Mouse (Mus musculus) midbrain, embryonic 16.5 days (tissue): Measurements from ENCODE around the gene Ciao1. TPM values are rescaled to one million over a fixed set of nuclear protein-coding genes. Genes with fewer than 3 reads are reported as not detected.

ENCODE experiments used
- ATAC-seq: fragments of 200-750 bp; cut with Nextera tagmentation; 2 replicates; pipeline ENCODE4 v1.8.0; 2017; ENCODE audit warnings: moderate TSS enrichment
- H3K27ac ChIP-seq: fragments of 300-500 bp; sonication (generic); 2 replicates; pipeline ENCODE4 v1.5.1; 2014; ENCODE audit warnings: mild to moderate bottlenecking, low read length, mixed read lengths
- H3K27me3 ChIP-seq: fragments of 300-500 bp; sonication (generic); 2 replicates; pipeline ENCODE4 v1.6.1; 2014; ENCODE audit warnings: low read depth, low read length, mixed read lengths; ENCODE audit not compliant: control insufficient read depth, insufficient read depth
- H3K36me3 ChIP-seq: fragments of 300-500 bp; sonication (generic); 2 replicates; pipeline ENCODE4 v1.6.1; 2014; ENCODE audit warnings: mild to moderate bottlenecking, low read length, moderate library complexity, mixed read lengths; ENCODE audit not compliant: control insufficient read depth, insufficient read depth
- H3K4me1 ChIP-seq: fragments of 300-500 bp; sonication (generic); 2 replicates; pipeline ENCODE4 v1.6.1; 2014; ENCODE audit warnings: mild to moderate bottlenecking, low read length, mixed read lengths; ENCODE audit not compliant: control insufficient read depth, insufficient read depth
- H3K4me2 ChIP-seq: fragments of 300-500 bp; sonication (generic); 2 replicates; pipeline ENCODE4 v1.6.1; 2014; ENCODE audit warnings: mild to moderate bottlenecking, low read length, mixed read lengths
- H3K4me3 ChIP-seq: fragments of 300-500 bp; sonication (generic); 2 replicates; pipeline ENCODE4 v1.5.1; 2014; ENCODE audit warnings: low read depth, mild to moderate bottlenecking, low read length, moderate library complexity, mixed read lengths
- H3K9ac ChIP-seq: fragments of 300-500 bp; sonication (generic); 2 replicates; pipeline ENCODE4 v1.6.1; 2014; ENCODE audit warnings: low read depth, low read length, mixed read lengths
- H3K9me3 ChIP-seq: fragments of 300-500 bp; sonication (generic); replicated peaks from 2 replicates; pipeline ENCODE4 v1.6.1; 2014; ENCODE audit warnings: mild to moderate bottlenecking, low read length, mixed read lengths; ENCODE audit not compliant: control insufficient read depth, poor library complexity, severe bottlenecking
- WGBS: fragments of 180-500 bp; shearing (Covaris S2); extraction: QIAGEN DNeasy Blood & Tissue Kit; methylation state at CpG from one replicate; pipeline ENCODE4 v1.1.7; 2014; 5-methylcytosine and 5-hydroxymethylcytosine counted together
- polyA plus RNA-seq: library from polyadenylated mRNA; unstranded; fragments of >200 nt; fragmentation: Nextera tagmentation; extraction: Ambion mirVana; gene quantifications from 2 replicates; pipeline ENCODE4 v1.2.1, GENCODE M21; 2015

The Ciao1 gene
- polyA plus RNA-seq, 1 experiment from 2014 or later = 60.5 TPM

DNA sequence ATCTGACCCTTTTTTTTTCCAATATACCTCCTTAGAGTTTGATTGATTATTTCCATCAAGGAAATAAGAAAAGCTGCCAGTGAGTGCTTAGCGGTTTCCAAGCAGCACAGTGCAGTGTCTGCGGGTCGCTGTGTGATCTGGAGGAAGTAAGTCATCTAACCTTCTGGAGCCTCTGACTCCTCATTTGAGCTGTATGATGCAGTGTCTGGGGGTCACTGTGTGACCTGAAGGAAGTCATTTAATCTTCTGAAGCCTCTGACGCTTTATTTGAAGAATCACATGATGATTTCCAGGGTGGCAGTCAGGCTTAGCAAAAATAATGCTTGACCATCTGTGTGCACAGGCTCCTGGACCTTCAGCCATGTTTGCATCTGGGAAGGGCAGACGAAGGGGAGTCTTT is 5.2 kb upstream of the Ciao1 start:
- Histone ChIP-seq H3K9me3 (no peaks in the 10 kb centered on the region), H3K4me2 (no peak overlapping the region), H3K27me3 (no peaks in the 10 kb centered on the region), H3K4me3 (no peak overlapping the region), H3K36me3 (peaks cover 9% of the 10 kb centered on the region; the same call in 1 of the 2 replicates), H3K9ac (no peak overlapping the region), H3K27ac (no peak overlapping the region), H3K4me1 (peaks cover 21% of the 10 kb centered on the region)
- ATAC-seq = no peak
- 86% methylated on average over 5 of the region's 5 CpGs for WGBS

DNA sequence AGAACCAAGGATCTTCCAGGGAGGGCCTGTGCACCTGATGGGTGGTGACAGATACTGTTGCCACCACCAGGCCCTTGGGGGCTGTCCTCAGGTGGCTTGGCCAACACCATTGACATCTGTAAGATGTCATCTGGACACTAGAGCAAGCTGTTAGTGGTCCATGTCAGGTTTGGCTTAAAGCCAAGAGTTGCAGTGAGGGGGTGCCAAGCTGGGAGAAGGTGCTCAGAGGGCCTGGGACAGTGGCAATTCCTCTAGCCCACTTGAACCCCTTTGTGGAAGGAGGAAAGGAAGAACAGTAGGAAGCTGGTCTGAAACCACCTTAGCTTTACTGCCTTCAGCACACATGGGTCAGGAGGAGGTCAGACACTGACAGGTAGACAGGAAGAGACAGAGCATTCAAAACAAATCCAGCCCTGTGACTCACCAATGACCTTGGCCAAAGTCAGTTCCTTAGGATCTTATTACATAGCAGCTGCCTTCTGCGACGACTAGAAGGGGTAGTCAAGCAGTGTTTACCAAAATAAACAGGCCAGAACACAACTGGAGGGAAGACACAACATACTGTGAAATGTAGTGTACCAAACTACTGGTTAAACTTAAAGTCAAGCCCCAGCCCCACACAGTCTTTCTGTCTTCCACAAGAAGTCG is 4.4 kb upstream of the Ciao1 start:
- no peak overlapping the region for H3K27ac ChIP-seq
- ATAC-seq = no peak
- peaks cover 1% of the 10 kb centered on the region; the same call in 1 of the 2 replicates for H3K36me3 ChIP-seq
- no peaks in the 10 kb centered on the region for H3K27me3 ChIP-seq
- H3K9ac ChIP-seq = no peak overlapping the region
- H3K4me1 ChIP-seq = peaks cover 22% of the 10 kb centered on the region
- H3K4me3 ChIP-seq = no peak overlapping the region
- H3K9me3 ChIP-seq = no peaks in the 10 kb centered on the region
- WGBS = 90% methylated on average over 3 of the region's 3 CpGs
- H3K4me2 ChIP-seq = no peak overlapping the region

DNA sequence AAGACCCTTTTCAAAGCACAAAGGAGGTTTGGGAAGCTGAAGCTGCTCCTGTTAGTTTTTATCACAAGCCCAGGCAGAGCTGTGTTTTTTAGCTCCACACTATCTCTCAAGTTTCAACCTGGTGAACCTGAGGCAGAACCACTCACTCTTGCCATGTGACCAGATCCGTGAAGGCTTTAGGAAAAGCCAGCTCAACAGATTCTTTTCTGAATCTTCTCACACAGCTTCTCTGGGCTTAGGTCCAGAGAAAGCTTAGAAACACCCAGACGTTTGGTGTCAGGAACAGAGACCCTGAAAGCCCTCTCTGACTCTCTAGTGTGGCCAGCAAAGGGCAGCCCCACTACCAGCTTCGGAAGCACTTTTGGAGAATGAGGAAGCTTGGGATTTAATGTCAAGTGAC is 3.8 kb upstream of the Ciao1 start:
- no peak overlapping the region for H3K9ac ChIP-seq
- 76% methylated on average over 3 of the region's 3 CpGs for WGBS
- no peaks in the 10 kb centered on the region for H3K9me3 ChIP-seq
- no peaks in the 10 kb centered on the region for H3K27me3 ChIP-seq
- H3K27ac ChIP-seq = no peak overlapping the region
- no peaks in the 10 kb centered on the region for H3K36me3 ChIP-seq
- H3K4me1 ChIP-seq = peaks cover 27% of the 10 kb centered on the region
- no peak overlapping the region for H3K4me3 ChIP-seq
- ATAC-seq = no peak
- H3K4me2 ChIP-seq = no peak overlapping the region

DNA sequence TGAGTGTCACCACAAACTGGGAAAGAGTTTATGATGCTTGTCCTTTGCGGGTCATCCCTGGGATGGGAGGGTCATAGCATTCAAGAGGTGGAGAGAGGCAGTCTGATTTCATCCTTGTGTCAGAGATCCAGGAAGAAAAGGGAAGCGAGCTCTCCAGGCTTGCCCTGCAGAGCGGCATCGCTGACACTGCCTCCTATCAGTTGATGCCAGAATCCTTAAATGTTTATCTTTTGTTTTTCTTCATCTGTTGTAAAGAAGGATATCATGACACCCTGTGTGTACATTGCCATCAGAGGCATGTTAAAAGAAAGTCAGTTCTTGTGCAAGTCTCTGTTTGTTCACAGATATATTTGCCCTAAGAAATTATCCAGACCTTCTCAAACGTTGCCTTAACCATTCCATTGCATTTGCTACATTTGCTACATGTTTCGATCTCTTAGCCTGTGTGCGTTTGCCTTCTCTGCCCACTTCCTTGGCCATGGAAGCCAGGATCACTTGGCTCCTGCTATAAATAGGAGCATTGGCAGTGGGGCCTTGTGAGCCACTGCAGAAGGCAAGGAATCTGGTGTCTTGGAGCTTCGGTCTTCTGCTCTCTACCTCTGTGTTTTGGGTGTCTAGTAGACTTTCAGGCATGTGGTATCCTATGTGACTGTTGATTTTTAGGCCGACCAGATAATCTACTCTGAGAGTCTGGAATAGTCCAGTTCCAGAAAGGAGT is 2.8 kb upstream of the Ciao1 start:
- H3K9ac ChIP-seq = no peak overlapping the region

DNA sequence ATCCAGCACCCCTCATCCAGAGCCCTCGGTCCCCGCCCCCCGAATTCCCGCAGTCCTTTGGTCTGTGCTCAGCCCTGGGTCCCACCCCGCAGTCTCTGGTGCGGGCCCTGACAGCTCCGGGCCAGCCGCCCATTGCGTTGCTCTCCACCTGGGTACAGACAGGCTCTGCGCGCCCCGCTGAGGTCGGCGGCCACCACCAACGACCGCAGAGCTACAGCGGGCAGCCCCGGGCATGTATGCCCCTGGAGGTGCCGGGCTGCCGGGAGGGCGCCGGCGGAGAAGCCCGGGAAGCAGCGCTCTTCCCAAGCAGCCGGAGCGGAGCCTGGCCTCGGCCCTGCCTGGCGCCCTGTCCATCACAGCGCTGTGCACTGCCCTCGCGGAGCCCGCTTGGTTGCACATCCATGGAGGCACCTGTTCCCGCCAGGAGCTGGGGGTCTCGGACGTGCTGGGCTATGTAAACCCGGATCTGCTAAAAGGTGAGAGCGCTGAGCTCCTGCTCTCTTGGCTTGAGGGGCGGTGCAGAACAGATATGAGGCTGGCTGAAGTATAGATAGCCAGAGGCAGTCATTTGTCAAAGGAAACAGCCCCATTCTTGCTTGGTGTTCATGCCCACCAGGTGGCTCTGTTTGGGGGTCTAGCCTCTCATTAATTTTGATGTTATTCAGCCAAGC is 853 bp upstream of the Ciao1 start:
- H3K9ac ChIP-seq = peak overlapping the region; percentile 94
- WGBS = under 1% methylated on average over 38 of the region's 39 CpGs
- H3K36me3 ChIP-seq = peaks cover 4% of the 10 kb centered on the region
- peak overlapping the region; percentile 88 for H3K4me2 ChIP-seq
- H3K27me3 ChIP-seq = no peaks in the 10 kb centered on the region
- ATAC-seq = peak; percentile 69
- H3K9me3 ChIP-seq = no peaks in the 10 kb centered on the region
- H3K4me3 ChIP-seq = peak overlapping the region; percentile 97
- peaks cover 30% of the 10 kb centered on the region for H3K4me1 ChIP-seq
- peak overlapping the region; percentile 85 for H3K27ac ChIP-seq

More for the DNA sequence above, 2.8 kb upstream of the Ciao1 start:
- no peak overlapping the region for H3K27ac ChIP-seq
- no peaks in the 10 kb centered on the region for H3K9me3 ChIP-seq
- ATAC-seq = no peak
- H3K4me1 ChIP-seq = peaks cover 30% of the 10 kb centered on the region
- peaks cover 3% of the 10 kb centered on the region for H3K36me3 ChIP-seq
- no peak overlapping the region for H3K4me3 ChIP-seq
- no peak overlapping the region for H3K4me2 ChIP-seq
- H3K27me3 ChIP-seq = no peaks in the 10 kb centered on the region
- 94% methylated on average over 9 of the region's 9 CpGs for WGBS

DNA sequence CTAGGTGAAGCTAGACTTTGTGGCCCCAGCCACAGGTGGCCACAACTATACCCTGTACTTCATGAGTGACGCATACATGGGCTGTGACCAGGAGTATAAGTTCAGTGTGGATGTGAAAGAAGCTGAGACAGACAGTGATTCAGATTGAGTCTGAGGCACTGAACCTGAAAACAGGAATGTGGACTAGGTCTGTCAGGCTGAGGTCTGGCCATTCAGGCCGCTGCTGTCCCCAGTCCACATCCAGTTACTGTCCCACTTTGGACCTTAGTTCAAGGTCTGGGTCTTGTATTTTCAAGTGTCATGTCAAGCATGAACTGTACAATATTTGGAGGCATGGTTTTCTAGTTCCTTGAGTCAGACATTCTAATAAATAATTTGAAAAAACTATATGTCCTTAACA is 7.6 kb downstream of the Ciao1 start:
- H3K36me3 ChIP-seq = peaks cover 44% of the 10 kb centered on the region
- no peak overlapping the region for H3K27ac ChIP-seq
- no peaks in the 10 kb centered on the region for H3K4me1 ChIP-seq
- 94% methylated on average over 2 of the region's 2 CpGs for WGBS
- H3K9ac ChIP-seq = no peak overlapping the region
- H3K4me2 ChIP-seq = no peak overlapping the region
- no peaks in the 10 kb centered on the region for H3K9me3 ChIP-seq
- ATAC-seq = no peak
- no peak overlapping the region for H3K4me3 ChIP-seq
- no peaks in the 10 kb centered on the region for H3K27me3 ChIP-seq

DNA sequence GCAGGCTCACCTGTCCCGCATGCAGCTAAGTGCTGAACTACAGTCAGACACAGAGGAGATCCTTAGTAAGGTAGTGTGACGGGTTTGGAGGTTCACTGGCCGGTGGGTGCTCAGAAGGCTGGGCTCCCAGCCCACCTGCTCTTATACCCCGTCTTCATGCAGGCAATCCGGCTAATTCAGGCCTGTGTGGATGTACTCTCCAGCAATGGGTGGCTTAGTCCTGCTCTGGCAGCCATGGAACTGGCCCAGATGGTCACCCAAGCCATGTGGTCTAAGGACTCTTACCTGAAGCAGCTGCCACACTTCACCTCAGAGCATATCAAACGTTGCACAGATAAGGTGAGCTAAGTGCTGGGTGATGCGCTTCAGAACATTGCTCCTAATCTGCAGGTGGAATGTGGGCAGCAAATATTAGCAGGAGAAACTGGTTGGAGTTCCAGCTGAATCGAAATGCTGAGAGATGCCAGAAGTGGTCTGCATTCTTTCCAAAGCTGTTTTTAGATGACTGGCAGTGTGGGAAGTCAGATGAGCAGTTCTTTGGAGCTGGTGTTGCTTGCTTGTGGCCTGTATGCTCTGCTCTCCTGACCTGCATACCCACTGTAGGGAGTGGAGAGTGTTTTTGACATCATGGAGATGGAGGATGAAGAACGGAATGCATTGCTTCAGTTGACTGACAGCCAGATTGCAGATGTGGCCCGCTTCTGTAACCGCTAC is 9.6 kb downstream of the Ciao1 start:
- H3K4me3 ChIP-seq = no peak overlapping the region
- H3K9ac ChIP-seq = no peak overlapping the region
- 96% methylated on average over 11 of the region's 11 CpGs for WGBS
- no peak for ATAC-seq
- H3K27ac ChIP-seq = no peak overlapping the region
- peaks cover 56% of the 10 kb centered on the region for H3K36me3 ChIP-seq
- H3K4me1 ChIP-seq = no peaks in the 10 kb centered on the region
- H3K9me3 ChIP-seq = no peaks in the 10 kb centered on the region
- no peak overlapping the region for H3K4me2 ChIP-seq
- no peaks in the 10 kb centered on the region for H3K27me3 ChIP-seq

DNA sequence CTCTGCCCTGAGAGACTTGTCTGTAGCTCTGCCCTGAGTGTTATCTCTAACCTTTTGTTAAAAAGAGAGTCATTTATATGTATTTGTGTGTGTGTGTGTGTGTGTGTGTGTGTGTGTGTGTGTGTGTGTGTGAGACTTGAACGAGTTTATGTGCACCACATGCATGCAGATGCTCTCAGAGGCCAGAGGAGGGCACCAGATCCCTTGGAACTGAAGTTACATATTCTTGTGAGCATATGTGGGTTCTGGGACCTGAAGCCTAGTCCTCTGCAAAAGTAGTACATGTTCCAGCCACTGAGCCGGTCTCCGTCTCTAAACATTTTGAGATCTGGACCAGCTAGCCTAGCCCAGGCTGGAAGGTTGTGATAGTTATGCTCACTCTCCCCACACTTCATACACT is 22.4 kb downstream of the Ciao1 start:
- Histone ChIP-seq H3K36me3 (peaks cover 60% of the 10 kb centered on the region), H3K9me3 (no peaks in the 10 kb centered on the region), H3K9ac (no peak overlapping the region), H3K4me3 (no peak overlapping the region), H3K4me1 (no peaks in the 10 kb centered on the region), H3K27ac (no peak overlapping the region), H3K4me2 (no peak overlapping the region), H3K27me3 (no peaks in the 10 kb centered on the region)
- no peak for ATAC-seq
- WGBS = 100% methylated on average over 3 of the region's 3 CpGs
